Mouse (Mus musculus): Measurements from ENCODE around the gene Pla2g3.

Pla2g3 gene

GRCm38 (mm10) chr11:3487952-3488570 is at the start of gene Pla2g3:
Gene Pla2g3, plus strand, starts transcription at chr11:3488284.
- DNase-seq (ENCODE audit: low spot score in 2 of 2), result no peak

DNA sequence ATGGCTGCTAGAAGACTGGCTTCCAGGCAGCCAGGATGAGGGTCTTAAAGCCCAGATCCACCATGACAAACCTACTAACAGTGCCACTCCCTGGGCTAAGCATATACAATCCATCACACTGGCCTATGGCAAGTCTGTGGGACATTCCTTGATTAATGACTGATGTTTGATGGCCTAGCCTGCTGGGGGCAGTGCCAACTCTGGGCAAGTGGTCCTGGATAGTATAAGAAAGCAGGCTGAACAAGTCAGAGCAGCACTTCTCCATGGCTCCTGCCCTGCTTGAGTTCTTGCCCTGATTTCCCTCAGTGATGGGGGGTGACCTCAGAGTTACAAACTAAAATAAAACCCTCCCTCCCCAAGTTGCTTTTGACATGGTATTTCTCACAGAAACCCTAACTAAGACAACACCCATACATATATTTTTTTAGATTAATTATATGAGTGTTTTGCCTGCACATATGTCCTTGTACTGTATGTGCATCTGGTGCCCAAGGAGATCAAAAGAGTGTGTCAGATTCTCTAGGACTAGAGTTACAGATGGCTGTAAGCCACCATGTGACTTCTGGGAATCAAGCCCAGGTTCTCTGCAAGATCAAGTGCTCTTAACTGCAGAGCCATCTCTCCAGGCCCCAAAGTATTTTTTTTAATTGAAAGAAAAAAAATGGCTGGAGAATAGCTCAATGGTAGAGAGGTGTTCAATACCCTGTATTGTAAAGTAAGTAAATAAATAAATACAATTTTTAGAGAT is 46.2 kb upstream of the Pla2g3 start:
- no peak for DNase-seq (ENCODE audit: low spot score in 2 of 2)

GRCm38 (mm10) chr11:3442677-3443076 is 45.4 kb upstream of the Pla2g3 start:
- no peak for DNase-seq (ENCODE audit: low spot score in 2 of 2)

GRCm38 (mm10) chr11:3443091-3443490 is 45.0 kb upstream of the Pla2g3 start:
- no peak for DNase-seq (ENCODE audit: low spot score in 2 of 2)

- DNase-seq (ENCODE audit: low spot score in 2 of 2), result no peak
These were observed 43.2 kb upstream of the Pla2g3 start for GRCm38 (mm10) chr11:3444875-3445274.

- DNase-seq (ENCODE audit: low spot score in 2 of 2), result no peak
These were observed 36.4 kb upstream of the Pla2g3 start for GRCm38 (mm10) chr11:3451701-3452163.

DNA sequence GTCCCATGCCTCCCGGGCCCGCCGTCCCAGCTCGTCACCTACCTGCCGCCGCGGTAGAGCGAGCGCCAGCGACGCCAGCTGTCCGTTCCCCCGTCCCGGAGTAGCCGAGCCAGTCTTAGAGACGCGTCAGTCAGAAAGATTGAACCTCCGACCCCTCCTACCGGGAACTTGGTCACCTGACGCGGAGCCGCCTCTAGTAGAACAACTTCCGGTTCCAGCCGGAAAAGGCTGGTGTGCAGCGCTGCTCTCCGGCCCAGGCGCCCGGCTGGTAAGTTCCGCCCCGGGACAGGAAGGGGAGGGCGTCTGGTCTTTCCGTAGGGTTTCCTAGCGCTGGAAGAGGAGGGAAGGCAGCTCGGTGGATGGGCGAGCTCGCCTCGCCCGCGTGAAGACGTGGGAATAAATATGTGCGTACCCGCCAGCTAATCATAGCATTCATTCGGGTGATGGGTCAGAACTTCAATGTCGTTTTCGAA is 35.9 kb upstream of the Pla2g3 start, which contains the start of gene Rnf185:
Gene Rnf185, minus strand, starts transcription at position 197 of the 473 bp plus-strand sequence.
- peak; percentile 90 to 93 for DNase-seq (ENCODE audit: low spot score in 2 of 2)

DNA sequence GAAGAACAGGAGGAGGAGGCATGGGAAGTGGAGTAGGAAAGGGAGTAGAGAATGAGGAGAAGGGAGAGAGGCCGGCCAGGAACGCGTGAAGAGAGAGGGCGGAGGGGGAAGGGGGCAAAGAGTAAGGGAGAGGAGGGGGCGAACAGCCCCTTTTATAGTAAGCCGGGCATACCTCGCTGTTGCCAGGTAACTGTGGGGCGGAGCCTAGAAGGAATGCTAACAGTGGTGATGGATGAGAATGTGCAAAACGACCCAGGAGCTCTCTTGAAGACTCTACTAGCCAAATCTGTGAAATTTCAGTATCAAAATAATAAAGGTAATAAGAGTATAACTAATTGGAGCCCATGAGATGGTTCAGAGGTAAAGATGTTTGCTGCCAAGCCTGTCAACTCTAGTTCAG is 35.3 kb upstream of the Pla2g3 start:
- peak in 1 of 2 experiments; percentile 34 for DNase-seq (ENCODE audit: low spot score in 2 of 2)

- DNase-seq (ENCODE audit: low spot score in 2 of 2), result no peak
These were observed 34.6 kb upstream of the Pla2g3 start for GRCm38 (mm10) chr11:3453467-3453866.

GRCm38 (mm10) chr11:3454506-3454905 is 33.6 kb upstream of the Pla2g3 start:
- DNase-seq (ENCODE audit: low spot score in 2 of 2), result no peak

DNA sequence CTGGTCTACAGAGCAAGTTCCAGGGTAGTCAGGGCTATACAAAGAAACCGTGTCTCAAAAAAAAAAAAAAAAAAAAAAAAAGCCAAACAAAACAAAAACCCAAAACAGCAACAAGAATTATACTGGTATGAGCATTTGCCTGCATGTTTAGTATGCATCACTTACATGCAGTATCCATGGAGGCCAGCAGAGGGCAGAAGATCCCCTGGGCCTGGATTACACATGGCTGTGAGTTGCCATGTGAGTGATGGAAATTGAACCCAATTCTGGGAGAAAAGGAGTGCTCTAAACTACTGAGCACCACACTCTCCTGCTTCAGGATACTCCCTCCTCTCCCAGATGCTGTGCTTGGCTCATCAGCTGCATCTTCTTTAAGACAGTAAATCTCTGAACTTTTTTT is 31.7 kb upstream of the Pla2g3 start:
- DNase-seq (ENCODE audit: low spot score in 2 of 2), result peak; percentile 35 to 63

DNA sequence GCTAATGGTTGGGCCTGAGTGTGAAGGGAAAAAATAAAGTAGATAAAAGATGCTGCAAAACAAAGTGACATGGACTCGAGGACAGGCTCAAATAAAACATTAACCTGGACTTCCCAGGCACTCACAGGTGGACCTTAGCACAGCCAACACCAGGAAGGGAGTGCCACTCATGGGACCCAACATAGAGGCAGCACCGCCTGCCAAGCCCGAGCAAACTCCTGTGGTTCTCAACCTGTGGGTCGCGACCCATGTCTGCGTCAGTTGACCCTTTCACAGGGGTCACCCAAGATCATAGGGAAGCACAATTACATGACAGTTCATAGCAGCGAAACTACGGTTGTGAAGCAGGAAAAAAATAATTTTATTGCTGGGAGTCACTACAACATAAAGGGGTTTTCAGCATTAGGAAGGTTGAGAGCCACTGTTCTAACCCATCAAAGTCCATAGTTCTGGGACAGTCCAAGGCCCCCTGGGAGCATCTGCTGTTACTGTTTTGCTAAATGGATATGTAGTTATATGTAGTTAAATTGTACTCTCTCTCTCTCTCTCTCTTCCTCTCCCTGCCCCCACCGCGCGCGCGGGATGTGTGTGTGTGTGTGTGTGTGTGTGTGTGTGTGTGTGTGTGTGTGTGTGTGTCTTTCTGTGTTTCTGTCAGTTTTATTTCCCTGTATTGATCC is 29.5 kb upstream of the Pla2g3 start:
- DNase-seq (ENCODE audit: low spot score in 2 of 2), result no peak

- DNase-seq (ENCODE audit: low spot score in 2 of 2), result no peak
These were observed 29.0 kb upstream of the Pla2g3 start for GRCm38 (mm10) chr11:3459105-3459468.

DNA sequence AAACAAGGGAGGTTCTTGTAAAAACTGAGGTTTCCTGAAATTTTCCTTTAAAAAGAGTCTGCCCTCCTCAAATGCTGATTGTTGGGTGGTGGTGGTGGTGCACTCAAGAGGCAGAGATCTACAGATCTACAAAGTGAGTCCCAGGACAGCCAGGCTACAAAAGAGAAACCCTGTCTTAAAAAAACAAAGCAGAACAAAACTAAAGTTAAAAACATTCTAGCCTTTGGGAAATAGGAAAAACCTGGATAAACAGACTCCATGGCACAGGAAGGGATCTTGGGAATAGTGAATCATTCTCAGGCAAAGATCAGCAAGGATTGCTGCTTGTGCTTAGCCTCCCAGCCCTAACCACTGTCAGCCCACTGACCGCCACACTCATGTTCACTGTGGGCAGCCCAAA is 25.2 kb upstream of the Pla2g3 start:
- DNase-seq (ENCODE audit: low spot score in 2 of 2), result no peak

- DNase-seq (ENCODE audit: low spot score in 2 of 2), result no peak
These were observed 16.6 kb upstream of the Pla2g3 start for GRCm38 (mm10) chr11:3471448-3471850.

DNA sequence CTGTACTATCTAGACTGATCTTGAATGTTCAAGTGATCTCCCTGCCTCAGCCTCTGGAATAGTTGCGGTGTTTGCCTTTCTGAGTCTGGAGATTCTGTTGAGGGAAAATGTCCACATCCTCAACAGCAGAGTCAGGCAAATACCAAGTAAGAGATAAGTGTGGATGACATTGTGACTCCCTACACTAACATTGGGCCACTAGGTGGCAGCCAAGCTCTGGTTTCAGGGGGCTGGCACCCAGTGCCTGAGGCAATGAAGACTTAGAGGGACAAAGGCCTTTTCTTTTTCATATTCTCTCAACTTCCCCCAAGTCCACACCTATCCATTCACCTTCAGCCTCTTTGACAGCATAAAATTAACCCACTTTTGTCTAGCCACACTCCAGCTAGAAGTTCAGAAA is 15.6 kb upstream of the Pla2g3 start:
- DNase-seq (ENCODE audit: low spot score in 2 of 2), result peak in 1 of 2 experiments; percentile 79

GRCm38 (mm10) chr11:3474480-3475115 is 13.5 kb upstream of the Pla2g3 start:
- DNase-seq (ENCODE audit: low spot score in 2 of 2), result no peak

GRCm38 (mm10) chr11:3475489-3475888 is 12.6 kb upstream of the Pla2g3 start:
- DNase-seq (ENCODE audit: low spot score in 2 of 2), result no peak

- no peak for DNase-seq (ENCODE audit: low spot score in 2 of 2)
These were observed 4.0 kb upstream of the Pla2g3 start for GRCm38 (mm10) chr11:3483980-3484642.

- DNase-seq (ENCODE audit: low spot score in 2 of 2), result no peak
These were observed 1.7 kb upstream of the Pla2g3 start for GRCm38 (mm10) chr11:3486349-3486748.

- DNase-seq (ENCODE audit: low spot score in 2 of 2), result no peak
These were observed 952 bp downstream of the Pla2g3 start for GRCm38 (mm10) chr11:3489036-3489435.

DNA sequence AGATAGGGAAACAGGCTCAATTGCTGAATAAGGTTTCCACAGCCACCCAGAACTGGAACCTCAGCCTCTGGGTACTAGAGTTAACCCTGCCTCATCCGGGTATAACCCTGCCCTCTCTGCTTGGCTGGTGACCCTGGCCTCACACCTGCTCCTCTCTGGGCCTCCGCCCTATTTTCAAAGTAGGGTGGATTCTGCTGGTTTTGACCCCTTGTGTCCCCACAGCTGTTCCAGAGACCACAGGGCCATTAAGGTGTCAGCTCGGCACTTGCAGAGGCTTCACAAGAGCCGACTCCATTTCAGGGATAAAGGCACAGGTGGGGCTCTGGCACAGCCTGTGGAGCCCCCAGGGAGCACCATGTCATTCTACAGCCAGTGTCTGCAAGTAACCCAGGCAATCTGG is 4.7 kb downstream of the Pla2g3 start:
- no peak for DNase-seq (ENCODE audit: low spot score in 2 of 2)

Data from frontal cortex, postnatal 10 days (tissue).